Mouse (Mus musculus) midbrain, embryonic 16.5 days (tissue): ENCODE data around the gene Kcnip4. TPM values are rescaled to one million over a fixed set of nuclear protein-coding genes. Genes with fewer than 3 reads are reported as not detected.

Source experiments
- ATAC-seq: fragments of 200-750 bp; cut with Nextera tagmentation; 2 replicates; pipeline ENCODE4 v1.8.0; 2017; ENCODE audit warnings: moderate TSS enrichment
- H3K27ac ChIP-seq: fragments of 300-500 bp; sonication (generic); 2 replicates; pipeline ENCODE4 v1.5.1; 2014; ENCODE audit warnings: mild to moderate bottlenecking, low read length, mixed read lengths
- H3K27me3 ChIP-seq: fragments of 300-500 bp; sonication (generic); 2 replicates; pipeline ENCODE4 v1.6.1; 2014; ENCODE audit warnings: low read depth, low read length, mixed read lengths; ENCODE audit not compliant: control insufficient read depth, insufficient read depth
- H3K36me3 ChIP-seq: fragments of 300-500 bp; sonication (generic); 2 replicates; pipeline ENCODE4 v1.6.1; 2014; ENCODE audit warnings: mild to moderate bottlenecking, low read length, moderate library complexity, mixed read lengths; ENCODE audit not compliant: control insufficient read depth, insufficient read depth
- H3K4me1 ChIP-seq: fragments of 300-500 bp; sonication (generic); 2 replicates; pipeline ENCODE4 v1.6.1; 2014; ENCODE audit warnings: mild to moderate bottlenecking, low read length, mixed read lengths; ENCODE audit not compliant: control insufficient read depth, insufficient read depth
- H3K4me2 ChIP-seq: fragments of 300-500 bp; sonication (generic); 2 replicates; pipeline ENCODE4 v1.6.1; 2014; ENCODE audit warnings: mild to moderate bottlenecking, low read length, mixed read lengths
- H3K4me3 ChIP-seq: fragments of 300-500 bp; sonication (generic); 2 replicates; pipeline ENCODE4 v1.5.1; 2014; ENCODE audit warnings: low read depth, mild to moderate bottlenecking, low read length, moderate library complexity, mixed read lengths
- H3K9ac ChIP-seq: fragments of 300-500 bp; sonication (generic); 2 replicates; pipeline ENCODE4 v1.6.1; 2014; ENCODE audit warnings: low read depth, low read length, mixed read lengths
- H3K9me3 ChIP-seq: fragments of 300-500 bp; sonication (generic); replicated peaks from 2 replicates; pipeline ENCODE4 v1.6.1; 2014; ENCODE audit warnings: mild to moderate bottlenecking, low read length, mixed read lengths; ENCODE audit not compliant: control insufficient read depth, poor library complexity, severe bottlenecking
- WGBS: fragments of 180-500 bp; shearing (Covaris S2); extraction: QIAGEN DNeasy Blood & Tissue Kit; methylation state at CpG from one replicate; pipeline ENCODE4 v1.1.7; 2014; 5-methylcytosine and 5-hydroxymethylcytosine counted together
- polyA plus RNA-seq: library from polyadenylated mRNA; unstranded; fragments of >200 nt; fragmentation: Nextera tagmentation; extraction: Ambion mirVana; gene quantifications from 2 replicates; pipeline ENCODE4 v1.2.1, GENCODE M21; 2015

Kcnip4 gene
- polyA plus RNA-seq, 1 experiment from 2014 or later, result 22.7 TPM

GRCm38 (mm10) chr5:49094306-49094705, 430.4 kb downstream of the Kcnip4 start:
- no peak overlapping the region for H3K4me3 ChIP-seq
- H3K27ac ChIP-seq, result no peak overlapping the region
- 69% methylated on average over 3 of the region's 3 CpGs for WGBS
- no peaks in the 10 kb centered on the region for H3K9me3 ChIP-seq
- no peak for ATAC-seq
- no peaks in the 10 kb centered on the region for H3K36me3 ChIP-seq
- no peak overlapping the region for H3K4me2 ChIP-seq
- H3K9ac ChIP-seq, result no peak overlapping the region
- H3K4me1 ChIP-seq, result no peaks in the 10 kb centered on the region
- H3K27me3 ChIP-seq, result no peaks in the 10 kb centered on the region

GRCm38 (mm10) chr5:49090122-49090680, 434.5 kb downstream of the Kcnip4 start:
- Histone ChIP-seq H3K27ac (no peak overlapping the region), H3K4me1 (no peaks in the 10 kb centered on the region), H3K9ac (no peak overlapping the region), H3K36me3 (no peaks in the 10 kb centered on the region), H3K27me3 (no peaks in the 10 kb centered on the region), H3K4me2 (peak overlapping the region; percentile 39; the same call in 1 of the 2 replicates), H3K4me3 (no peak overlapping the region), H3K9me3 (no peaks in the 10 kb centered on the region)
- 5% methylated on average over 6 of the region's 6 CpGs for WGBS
- peak; percentile 85 for ATAC-seq

- WGBS, result 27% methylated on average over 1 of the region's 1 CpGs
- Histone ChIP-seq H3K4me1 (no peaks in the 10 kb centered on the region), H3K36me3 (no peaks in the 10 kb centered on the region), H3K9ac (no peak overlapping the region), H3K27ac (no peak overlapping the region), H3K4me3 (no peak overlapping the region), H3K4me2 (no peak overlapping the region), H3K27me3 (no peaks in the 10 kb centered on the region), H3K9me3 (no peaks in the 10 kb centered on the region)
- ATAC-seq, result no peak
Observed at GRCm38 (mm10) chr5:49065646-49066045, 459.1 kb downstream of the Kcnip4 start.

- H3K27me3 ChIP-seq, result no peaks in the 10 kb centered on the region
- no peak overlapping the region for H3K4me2 ChIP-seq
- H3K36me3 ChIP-seq, result no peaks in the 10 kb centered on the region
- no peak overlapping the region for H3K4me3 ChIP-seq
- no peak overlapping the region for H3K9ac ChIP-seq
- no peak for ATAC-seq
- H3K27ac ChIP-seq, result no peak overlapping the region
- H3K4me1 ChIP-seq, result no peaks in the 10 kb centered on the region
- H3K9me3 ChIP-seq, result no peaks in the 10 kb centered on the region
Observed at GRCm38 (mm10) chr5:49058926-49059325, 465.8 kb downstream of the Kcnip4 start.

GRCm38 (mm10) chr5:49057636-49058340, 466.9 kb downstream of the Kcnip4 start:
- H3K4me2 ChIP-seq, result no peak overlapping the region
- no peaks in the 10 kb centered on the region for H3K27me3 ChIP-seq
- H3K4me1 ChIP-seq, result no peaks in the 10 kb centered on the region
- no peak overlapping the region for H3K9ac ChIP-seq
- no peak overlapping the region for H3K27ac ChIP-seq
- no peak for ATAC-seq
- no peak overlapping the region for H3K4me3 ChIP-seq
- no peaks in the 10 kb centered on the region for H3K9me3 ChIP-seq
- WGBS, result 84% methylated on average over 4 of the region's 4 CpGs
- no peaks in the 10 kb centered on the region for H3K36me3 ChIP-seq

- Histone ChIP-seq H3K27me3 (no peaks in the 10 kb centered on the region), H3K36me3 (no peaks in the 10 kb centered on the region), H3K9me3 (no peaks in the 10 kb centered on the region), H3K4me3 (no peak overlapping the region), H3K27ac (no peak overlapping the region), H3K4me2 (no peak overlapping the region), H3K9ac (no peak overlapping the region), H3K4me1 (no peaks in the 10 kb centered on the region)
- WGBS, result 81% methylated on average over 1 of the region's 1 CpGs
- ATAC-seq, result no peak
Observed at GRCm38 (mm10) chr5:49047960-49048359, 476.7 kb downstream of the Kcnip4 start.

- Histone ChIP-seq H3K4me2 (no peak overlapping the region), H3K27ac (no peak overlapping the region), H3K27me3 (no peaks in the 10 kb centered on the region), H3K36me3 (no peaks in the 10 kb centered on the region), H3K4me1 (peaks cover 5% of the 10 kb centered on the region; the same call in 1 of the 2 replicates), H3K4me3 (no peak overlapping the region), H3K9ac (no peak overlapping the region), H3K9me3 (no peaks in the 10 kb centered on the region)
- peak; percentile 71 for ATAC-seq
- WGBS, result 16% methylated on average over 6 of the region's 6 CpGs
Observed at GRCm38 (mm10) chr5:49041259-49041845, 483.4 kb downstream of the Kcnip4 start.

GRCm38 (mm10) chr5:48997359-48997758, 527.3 kb downstream of the Kcnip4 start:
- Histone ChIP-seq H3K27ac (no peak overlapping the region), H3K4me3 (no peak overlapping the region), H3K9me3 (no peaks in the 10 kb centered on the region), H3K4me1 (no peaks in the 10 kb centered on the region), H3K4me2 (no peak overlapping the region), H3K9ac (no peak overlapping the region), H3K27me3 (no peaks in the 10 kb centered on the region), H3K36me3 (no peaks in the 10 kb centered on the region)
- ATAC-seq, result no peak
- 65% methylated on average over 4 of the region's 4 CpGs for WGBS

GRCm38 (mm10) chr5:48989145-48989659, 535.5 kb downstream of the Kcnip4 start:
- H3K4me2 ChIP-seq, result no peak overlapping the region
- no peaks in the 10 kb centered on the region for H3K36me3 ChIP-seq
- no peaks in the 10 kb centered on the region for H3K4me1 ChIP-seq
- H3K4me3 ChIP-seq, result no peak overlapping the region
- no peak overlapping the region for H3K9ac ChIP-seq
- H3K27ac ChIP-seq, result no peak overlapping the region
- ATAC-seq, result no peak
- WGBS, result 94% methylated on average over 1 of the region's 1 CpGs
- no peaks in the 10 kb centered on the region for H3K9me3 ChIP-seq
- no peaks in the 10 kb centered on the region for H3K27me3 ChIP-seq
